Mouse (Mus musculus) MEL (cell line): ENCODE results near the gene 4931414P19Rik.

ENCODE experiments used
- CHD2 ChIP-seq: IDR thresholded peaks from 2 replicates; pipeline ENCODE4 v1.6.1; 2011; ENCODE audit warnings: low read length, improper control_type of control experiment
- E2F4 ChIP-seq: IDR thresholded peaks from 2 replicates; pipeline ENCODE4 v1.6.1; 2011; ENCODE audit warnings: low read depth, low read length, improper control_type of control experiment, borderline replicate concordance
- GABPA ChIP-seq: IDR thresholded peaks from 2 replicates; pipeline ENCODE4 v1.6.1; 2012; ENCODE audit warnings: low read depth, mild to moderate bottlenecking, inconsistent platforms, low read length, improper control_type of control experiment, moderate library complexity
- TCF12 ChIP-seq: IDR thresholded peaks from 2 replicates; pipeline ENCODE4 v1.6.1; 2014; ENCODE audit warnings: low read depth, mild to moderate bottlenecking, inconsistent platforms, low read length, improper control_type of control experiment, moderate library complexity

DNA sequence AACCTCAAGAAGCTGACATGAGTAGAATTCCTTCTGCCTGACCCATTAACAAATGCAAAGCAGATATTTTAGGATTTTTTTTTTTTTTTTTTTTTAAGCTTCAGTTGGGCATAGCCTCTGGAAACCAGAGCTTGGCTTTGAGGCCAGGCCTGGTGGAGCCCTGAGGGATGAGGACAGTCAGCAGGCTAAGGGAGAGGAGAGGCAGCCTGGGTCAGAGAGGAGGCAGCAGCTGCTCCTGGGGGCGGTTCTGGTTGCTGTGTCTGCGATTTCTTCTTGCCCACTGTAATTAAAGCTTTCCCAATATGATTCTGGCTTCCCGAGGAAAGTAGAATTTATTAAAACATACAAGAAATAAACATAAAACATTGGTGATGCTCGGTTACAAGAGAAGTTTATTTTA lies 3.5 kb upstream of the 4931414P19Rik start:
- TF ChIP-seq E2F4 (no peak), GABPA (no peak), CHD2 (no peak), TCF12 (no peak)
